Mouse (Mus musculus) left cerebral cortex, postnatal 14 days (tissue): ENCODE measurements around the gene Wap. TPM values are rescaled to one million over a fixed set of nuclear protein-coding genes. Genes with fewer than 3 reads are reported as not detected.
A peak's percentile ranks its signal among the peaks of the same experiment; 100 is the strongest.

Experiments
- DNase-seq, 2 experiments: peaks; one replicate each; pipeline ENCODE4 v3.0.0; 2021 to 2022; ENCODE audit warnings: low spot score in 2 of 2, mixed read lengths in 1 of 2
- intact Hi-C: fragments of 180-260 bp; cut with DNase I; formaldehyde crosslinking; loops from one replicate; pipeline ENCODE4 v1.15.1; 2025
- long read RNA-seq, 2 experiments: library from polyadenylated mRNA; stranded (forward); transcript quantifications; one replicate each; pipeline ENCODE4 v2.0.0; 2021
- total RNA-seq, 2 experiments: library from RNA; stranded (reverse); gene quantifications; 2 replicates each; pipeline ENCODE4 v1.2.3; 2021

The Wap gene
- not detected for total RNA-seq
- long read RNA-seq, experiment 1 = 0 reads
- long read RNA-seq, experiment 2 = 0 reads

GRCm38 (mm10) chr11:6638537-6638936 lies at the start of gene Wap:
TSS of gene Wap (minus strand) at chr11:6638637.
- no peak for DNase-seq
- intact Hi-C loops = no loop called here

DNA sequence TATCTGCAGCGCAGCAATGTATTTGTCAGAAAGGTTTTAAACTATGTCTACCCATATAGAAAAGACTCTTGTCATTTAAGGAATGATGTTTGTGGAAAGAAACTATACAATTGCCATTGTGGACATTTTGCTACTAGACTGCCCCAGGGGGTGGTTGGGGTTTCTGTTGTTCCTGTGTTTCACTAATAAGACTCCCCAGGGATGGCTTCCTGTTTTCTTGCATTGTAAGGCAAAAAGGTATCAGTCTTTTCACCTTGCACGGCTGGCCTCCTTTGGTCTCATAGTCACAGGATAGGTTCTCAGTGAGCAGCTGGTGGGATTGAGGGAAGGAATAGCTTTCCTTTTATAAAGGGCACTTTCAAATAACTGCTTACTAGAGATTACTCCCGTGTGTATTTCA lies 46.3 kb upstream of the Wap start:
- DNase-seq = no peak
- intact Hi-C loops = no loop called here

- intact Hi-C loops = no loop called here
- DNase-seq = no peak
These were observed 42.0 kb upstream of the Wap start for GRCm38 (mm10) chr11:6680397-6680818.

DNA sequence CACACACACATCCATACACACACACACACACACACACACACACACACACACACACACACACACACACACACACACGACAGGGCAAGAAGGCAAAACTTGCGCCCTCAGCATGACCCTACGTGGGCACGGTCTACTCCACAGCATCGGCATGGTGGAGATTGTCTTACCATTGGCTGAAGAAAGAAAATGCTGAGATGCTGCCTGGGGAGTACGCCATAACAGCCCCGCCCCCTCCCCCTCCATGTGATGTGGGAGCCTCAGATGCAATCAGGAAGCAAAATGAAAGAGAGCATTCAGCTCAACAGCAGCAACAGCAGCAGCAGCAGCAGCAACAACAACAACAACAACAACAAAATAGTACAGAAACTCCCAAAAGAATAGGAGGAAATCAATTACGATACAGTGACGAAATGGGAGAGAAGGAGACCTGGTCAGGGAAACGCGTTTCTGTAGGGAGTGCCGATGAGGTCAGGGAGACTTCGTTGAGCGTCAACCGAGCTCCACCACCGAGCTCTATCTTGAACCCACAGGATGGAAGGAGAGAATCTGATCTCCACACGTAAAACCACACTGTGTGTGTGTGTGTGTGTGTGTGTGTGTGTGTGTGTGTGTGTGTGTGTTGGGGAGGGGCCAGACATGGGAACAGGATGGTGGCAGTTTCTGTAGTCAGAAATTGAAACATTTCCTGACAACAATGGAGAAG lies 41.4 kb upstream of the Wap start:
- no peak for DNase-seq
- intact Hi-C loops = no loop called here

- intact Hi-C loops = no loop called here
- no peak for DNase-seq
These were observed 39.1 kb upstream of the Wap start for GRCm38 (mm10) chr11:6677530-6677929.

GRCm38 (mm10) chr11:6676641-6677040 lies 38.2 kb upstream of the Wap start:
- intact Hi-C loops = no loop called here

GRCm38 (mm10) chr11:6675402-6675801 lies 37.0 kb upstream of the Wap start:
- DNase-seq = no peak
- intact Hi-C loops = no loop called here

More at GRCm38 (mm10) chr11:6676641-6677040, 38.2 kb upstream of the Wap start:
- DNase-seq = no peak

GRCm38 (mm10) chr11:6674701-6675100 lies 36.3 kb upstream of the Wap start:
- no peak for DNase-seq
- intact Hi-C loops = no loop called here

GRCm38 (mm10) chr11:6670826-6671225 lies 32.4 kb upstream of the Wap start:
- no peak for DNase-seq
- intact Hi-C loops = no loop called here

DNA sequence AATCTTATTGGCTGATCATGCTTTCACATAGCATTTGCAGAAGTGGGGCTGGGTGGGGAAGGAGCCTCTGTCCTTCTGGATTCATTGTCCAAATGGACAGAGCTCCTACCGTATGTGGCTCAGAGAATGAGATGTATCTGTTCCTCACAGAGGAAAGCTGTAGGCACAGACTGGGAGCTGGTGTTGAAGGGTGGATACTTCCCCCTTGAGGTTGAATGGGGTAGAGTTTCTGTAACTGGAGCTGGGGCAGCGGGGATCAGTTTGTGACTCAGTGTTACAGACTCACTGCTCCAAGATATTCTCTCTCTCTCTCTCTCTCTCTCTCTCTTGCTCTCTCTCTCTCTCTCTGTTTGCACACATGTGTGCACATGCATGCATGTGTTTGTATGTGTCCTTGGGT lies 31.6 kb upstream of the Wap start:
- intact Hi-C loops = no loop called here
- DNase-seq = no peak

- intact Hi-C loops = no loop called here
These were observed 30.6 kb upstream of the Wap start for GRCm38 (mm10) chr11:6669041-6669440.

GRCm38 (mm10) chr11:6666634-6667033 lies 28.2 kb upstream of the Wap start:
- intact Hi-C loops = no loop called here
- no peak for DNase-seq

More at GRCm38 (mm10) chr11:6669041-6669440, 30.6 kb upstream of the Wap start:
- no peak for DNase-seq

- intact Hi-C loops = no loop called here
- DNase-seq = no peak
These were observed 22.8 kb upstream of the Wap start for GRCm38 (mm10) chr11:6661206-6661605.

DNA sequence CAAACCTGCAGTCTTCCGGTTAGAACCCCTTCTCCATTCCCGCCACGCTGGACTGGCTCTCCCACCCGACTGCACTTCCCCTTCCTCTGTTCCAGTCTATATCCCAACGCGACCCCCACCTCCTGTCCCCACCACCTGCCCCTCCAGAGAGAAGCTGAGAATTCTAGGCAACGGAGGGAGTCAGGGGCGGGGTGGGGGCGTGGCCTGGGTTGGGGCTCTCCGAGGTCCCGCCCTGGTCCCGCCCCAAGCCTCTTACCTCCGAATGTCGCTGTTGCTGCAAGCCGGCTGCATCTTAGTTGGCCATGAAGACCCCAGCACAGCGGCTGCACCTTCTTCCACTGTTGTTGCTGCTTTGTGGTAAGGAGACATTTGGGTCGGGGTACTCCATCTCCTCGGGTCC lies 19.8 kb upstream of the Wap start, which contains the start of gene Ramp3:
Gene Ramp3 (plus strand): TSS at position 251 of the 400 bp plus-strand sequence.
- intact Hi-C loops = loop anchor here (5.0 to 10.0 kb wide), 5 partner anchors 237 to 1747 kb away; partner anchors contain the start of gene Igfbp1
- peak in 1 of 2 experiments; percentile 15 for DNase-seq

GRCm38 (mm10) chr11:6654903-6655302 lies 16.5 kb upstream of the Wap start:
- intact Hi-C loops = loop anchor here (1.0 to 10.0 kb wide), 6 partner anchors 114 to 1750 kb away; partner anchors contain the start of gene Igfbp1
- peak; percentile 95 to 96 for DNase-seq

GRCm38 (mm10) chr11:6652978-6653377 lies 14.5 kb upstream of the Wap start:
- DNase-seq = peak in 1 of 2 experiments; percentile 35
- intact Hi-C loops = loop anchor here (10.0 kb wide), 3 partner anchors 242 to 1752 kb away; partner anchors contain the start of gene Igfbp1

DNA sequence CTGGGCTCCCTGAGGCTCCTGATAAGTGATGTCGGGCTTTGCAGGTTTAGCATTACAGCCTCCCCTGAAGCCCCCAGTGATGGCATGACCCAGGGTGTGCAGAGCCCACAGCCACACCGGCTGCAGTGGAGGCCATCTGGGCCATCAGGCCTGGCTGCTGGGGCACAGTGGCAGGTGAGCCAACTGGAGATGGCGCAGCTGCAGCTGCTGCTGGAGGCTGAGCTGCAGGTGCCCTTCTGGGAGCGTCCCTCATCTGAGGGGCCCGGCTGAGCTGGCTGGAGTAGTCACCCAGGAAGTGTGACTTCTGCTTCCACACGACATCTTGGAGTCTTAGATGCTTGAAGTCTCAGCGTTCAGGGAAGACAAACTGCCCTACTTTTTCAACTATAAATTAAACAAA lies 12.1 kb upstream of the Wap start:
- DNase-seq = no peak
- intact Hi-C loops = loop anchor here (10.0 kb wide), 3 partner anchors 244 to 1754 kb away; partner anchors contain the start of gene Igfbp1

GRCm38 (mm10) chr11:6647831-6648724 lies 9.6 kb upstream of the Wap start:
- intact Hi-C loops = no loop called here
- no peak for DNase-seq

DNA sequence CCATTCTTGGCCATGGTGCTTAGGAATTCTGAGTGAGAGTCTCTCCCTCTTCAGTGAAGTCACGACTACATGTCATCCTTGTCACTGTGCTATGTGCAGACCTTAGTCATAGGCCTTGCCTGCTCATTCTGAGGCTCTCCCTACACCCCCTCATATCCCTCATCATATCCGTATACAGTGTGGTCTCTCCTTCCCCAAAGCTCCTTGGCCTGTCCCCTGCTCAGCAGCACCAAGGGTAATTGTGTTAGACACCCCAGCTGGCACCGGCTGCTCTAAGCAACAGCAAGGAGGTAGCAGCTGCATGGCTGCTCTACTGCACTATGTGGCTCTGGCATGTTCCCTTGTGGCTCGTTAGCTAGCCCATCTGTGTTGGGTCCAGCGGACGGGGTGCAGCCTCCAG lies 6.1 kb upstream of the Wap start:
- no peak for DNase-seq
- intact Hi-C loops = no loop called here

DNA sequence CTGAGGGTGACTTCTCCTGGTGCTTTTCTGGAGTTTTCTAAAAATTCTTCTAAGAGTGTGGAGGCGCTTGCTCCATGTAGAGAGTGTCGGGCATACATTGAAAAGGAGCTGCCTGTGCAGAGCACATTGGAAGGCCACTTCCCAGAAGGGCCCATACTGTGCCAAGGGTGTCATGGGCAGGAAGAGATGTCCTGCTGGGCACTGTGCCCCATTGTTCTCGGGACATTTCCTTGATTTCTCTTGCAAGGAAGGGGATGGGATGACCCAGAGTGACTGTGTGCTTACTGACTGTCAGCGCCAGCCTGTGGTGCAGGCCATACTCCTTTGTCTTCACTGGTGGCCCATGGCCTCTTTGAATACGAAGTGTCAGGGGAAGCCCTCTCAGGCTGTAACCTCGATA lies 635 bp upstream of the Wap start:
- intact Hi-C loops = no loop called here
- no peak for DNase-seq
